Mouse (Mus musculus) Muller cell, postnatal 12 days (primary cell): ENCODE measurements around the gene Lamtor2.

Source experiments
- DNase-seq: peaks from one replicate; pipeline ENCODE4 v3.0.0-alpha.2; 2015; ENCODE audit errors: inconsistent ontology term

Lamtor2 gene

DNA sequence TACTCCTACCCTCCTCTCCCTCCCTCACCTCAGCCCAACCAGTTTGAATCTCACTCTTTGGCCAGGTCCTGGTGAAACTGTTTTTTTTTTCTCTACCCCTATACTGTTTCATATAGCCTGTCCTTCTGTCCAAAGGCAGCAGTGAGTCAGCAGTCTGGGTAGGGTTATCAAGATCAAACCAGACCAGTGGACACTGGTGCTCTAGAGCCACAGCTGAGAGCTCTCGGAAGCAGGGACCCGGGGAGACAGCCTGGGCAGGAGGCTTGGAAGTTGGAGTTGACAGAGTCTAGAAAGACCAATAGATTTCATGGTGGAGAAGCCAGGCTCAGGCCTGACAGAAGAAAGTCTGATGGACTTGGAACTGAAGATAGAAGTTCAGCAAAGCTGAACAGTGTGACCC, 15.7 kb upstream of the Lamtor2 start:
- no peak for DNase-seq

DNA sequence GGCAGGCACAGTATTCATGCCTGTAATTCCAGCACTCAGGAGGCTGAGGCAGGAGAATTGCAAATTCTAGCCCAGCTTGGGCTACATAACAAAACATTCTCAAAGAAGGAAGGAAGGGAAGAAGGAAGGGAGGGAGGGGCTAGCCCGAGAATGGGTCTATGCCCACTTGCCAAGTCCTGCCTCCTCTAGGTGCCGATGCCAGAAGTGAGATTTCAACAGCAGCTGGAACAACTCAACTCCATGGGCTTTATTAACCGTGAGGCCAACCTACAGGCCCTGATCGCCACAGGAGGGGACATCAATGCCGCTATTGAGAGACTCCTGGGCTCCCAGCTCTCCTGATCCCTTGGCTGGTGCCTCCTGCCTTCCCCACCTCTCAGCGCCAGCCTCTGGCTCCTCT, 15.0 kb upstream of the Lamtor2 start:
- no peak for DNase-seq

DNA sequence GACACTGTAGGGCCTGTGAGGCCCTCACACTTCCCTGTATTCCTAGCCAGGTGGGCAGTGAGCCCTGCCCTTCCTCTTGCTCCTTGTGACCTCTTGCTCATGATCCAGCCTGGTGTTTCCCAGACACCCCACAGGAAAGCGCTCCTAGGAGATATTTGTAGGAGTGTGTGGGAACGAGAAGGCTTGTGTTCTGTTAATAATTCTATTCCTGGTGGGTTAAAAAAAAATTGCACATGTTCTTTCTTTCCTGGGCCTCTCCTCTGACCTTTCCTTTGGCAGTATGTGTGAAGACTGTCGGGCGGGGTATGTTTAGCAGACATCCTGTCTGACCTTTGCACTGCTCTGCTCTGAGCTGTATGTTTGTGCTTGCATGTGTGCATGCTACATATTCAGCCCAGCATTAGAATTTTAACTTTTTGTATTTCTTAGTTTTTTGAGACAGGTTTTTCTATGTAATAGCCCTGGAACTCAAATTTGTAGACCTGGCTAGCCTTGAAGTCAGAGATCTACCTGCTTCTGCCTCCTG, 13.7 kb upstream of the Lamtor2 start:
- no peak for DNase-seq

DNA sequence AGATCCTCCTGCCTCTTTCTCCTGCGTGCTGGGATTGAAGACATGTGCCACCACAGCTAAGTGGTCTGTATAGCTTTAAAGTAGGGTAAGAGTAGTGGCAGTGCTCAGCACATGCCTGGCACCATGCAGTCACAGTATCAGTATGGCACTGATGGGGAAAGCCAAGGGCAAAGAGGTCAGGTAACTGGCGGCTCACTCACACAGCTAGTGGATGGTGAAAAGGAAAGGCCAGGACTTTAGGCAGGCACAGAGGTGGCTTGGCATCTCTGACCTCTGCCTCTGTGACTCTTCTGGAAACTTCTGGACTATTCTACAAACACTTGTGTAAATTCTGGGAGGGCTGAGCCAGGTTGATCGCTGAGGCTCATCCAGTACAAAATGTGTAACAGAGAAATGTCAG, 13.2 kb upstream of the Lamtor2 start:
- DNase-seq = no peak

DNA sequence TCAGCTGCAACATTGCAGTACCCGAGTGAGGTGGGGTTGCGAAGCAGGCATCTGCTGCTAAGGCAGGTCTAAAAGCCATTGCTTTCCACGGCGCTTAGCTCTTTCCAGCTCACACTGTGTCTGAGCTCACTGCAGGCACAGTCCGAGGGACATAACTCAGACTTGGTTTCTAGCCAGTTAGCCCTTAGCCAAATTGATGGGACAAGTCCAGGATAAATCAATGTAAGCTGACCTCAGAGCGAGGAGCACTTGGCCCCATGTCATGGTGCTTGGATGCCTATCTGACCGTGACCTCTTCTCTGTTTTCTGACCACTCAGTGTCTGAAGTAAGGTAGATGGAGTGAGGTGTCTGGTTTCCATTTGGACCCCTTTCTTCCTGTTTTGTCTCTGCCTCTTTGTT, 11.1 kb upstream of the Lamtor2 start:
- peak; percentile 54 for DNase-seq

DNA sequence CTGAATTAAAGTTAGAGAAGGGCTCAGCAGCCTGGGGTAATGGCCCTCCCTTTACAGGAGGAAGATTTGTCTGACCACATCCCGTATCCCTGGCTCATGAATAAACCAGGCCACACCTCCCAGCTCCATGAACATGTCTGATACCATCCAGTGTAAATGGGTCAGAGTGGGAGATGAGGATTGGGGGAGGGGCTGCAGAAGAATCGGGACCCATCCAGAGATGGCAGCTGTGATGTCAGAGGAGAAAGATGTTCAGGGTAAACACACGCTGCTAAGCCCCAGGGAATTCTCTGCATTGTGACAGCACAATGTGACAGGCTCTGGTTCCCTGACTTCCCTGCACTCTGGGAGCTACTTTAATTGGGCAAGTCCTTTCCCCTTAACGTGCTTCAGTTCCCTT, 10.6 kb upstream of the Lamtor2 start:
- DNase-seq = peak; percentile 61

DNA sequence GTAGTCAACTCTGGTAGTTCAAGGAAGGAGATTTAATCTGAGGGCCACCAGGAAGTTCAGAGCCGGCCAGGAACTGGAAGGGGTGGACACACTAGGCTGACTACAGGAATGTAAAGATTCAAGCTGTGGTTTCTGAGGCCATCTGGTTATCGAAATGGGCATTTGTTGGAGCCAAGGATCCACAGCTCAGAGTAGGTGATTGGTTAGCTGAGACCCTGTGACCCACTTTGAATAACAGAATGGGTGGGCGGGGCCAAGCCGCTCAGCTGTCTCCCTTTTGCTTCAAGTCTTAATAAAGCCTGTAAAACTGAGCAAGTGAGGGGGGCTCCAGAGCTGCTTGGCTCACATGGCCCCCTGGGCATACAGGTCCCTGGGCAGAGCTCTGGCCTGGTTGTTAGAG, 9.1 kb upstream of the Lamtor2 start:
- DNase-seq = peak; percentile 80

DNA sequence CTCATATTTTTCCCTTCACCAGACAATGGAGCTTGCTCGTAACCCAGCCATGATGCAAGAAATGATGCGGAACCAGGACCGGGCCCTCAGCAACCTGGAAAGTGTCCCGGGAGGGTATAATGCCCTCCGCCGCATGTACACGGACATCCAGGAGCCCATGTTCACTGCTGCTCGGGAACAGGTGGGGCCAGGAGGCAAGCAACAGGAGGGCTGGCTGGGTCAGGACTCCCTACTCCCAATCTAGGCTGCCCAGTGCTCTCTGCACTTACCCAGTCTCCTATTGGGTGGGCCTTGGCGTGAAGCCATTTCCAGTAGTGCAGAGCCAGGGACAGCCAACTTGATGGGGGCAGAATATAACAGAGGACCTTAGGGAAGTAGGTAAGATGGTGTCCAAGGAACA, 6.7 kb upstream of the Lamtor2 start:
- DNase-seq = no peak

DNA sequence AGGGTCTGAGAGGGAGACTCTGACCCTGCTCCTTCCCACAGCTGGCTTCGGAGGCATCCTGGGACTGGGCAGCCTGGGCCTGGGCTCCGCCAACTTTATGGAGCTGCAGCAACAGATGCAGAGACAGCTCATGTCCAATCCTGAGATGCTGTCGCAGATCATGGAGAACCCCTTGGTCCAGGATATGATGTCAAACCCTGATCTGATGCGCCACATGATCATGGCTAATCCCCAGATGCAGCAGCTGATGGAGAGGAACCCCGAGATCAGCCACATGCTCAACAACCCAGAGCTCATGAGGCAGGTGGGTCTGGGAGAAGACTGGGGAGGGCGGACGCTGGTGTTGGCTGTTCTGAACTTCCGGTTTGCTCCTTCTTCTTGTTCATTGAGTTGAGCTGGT, 3.7 kb upstream of the Lamtor2 start:
- no peak for DNase-seq

DNA sequence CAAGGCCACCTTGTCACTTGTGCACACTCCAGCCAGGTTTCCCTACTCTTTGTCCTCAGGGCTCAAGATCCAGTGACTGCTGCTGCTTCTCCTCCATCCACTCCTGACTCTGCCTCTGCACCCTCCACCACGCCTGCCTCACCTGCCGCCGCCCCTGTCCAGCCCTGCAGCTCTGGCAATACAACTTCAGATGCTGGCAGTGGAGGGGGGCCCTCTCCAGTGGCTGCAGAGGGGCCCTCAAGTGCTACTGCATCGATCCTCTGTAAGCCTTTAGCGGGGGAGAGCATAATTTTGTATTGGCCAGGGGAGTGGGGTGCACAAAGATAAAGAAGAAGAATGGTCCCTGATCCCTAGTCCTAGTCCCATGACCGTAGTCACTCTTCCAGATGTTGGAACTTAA, 2.9 kb upstream of the Lamtor2 start:
- DNase-seq = no peak

DNA sequence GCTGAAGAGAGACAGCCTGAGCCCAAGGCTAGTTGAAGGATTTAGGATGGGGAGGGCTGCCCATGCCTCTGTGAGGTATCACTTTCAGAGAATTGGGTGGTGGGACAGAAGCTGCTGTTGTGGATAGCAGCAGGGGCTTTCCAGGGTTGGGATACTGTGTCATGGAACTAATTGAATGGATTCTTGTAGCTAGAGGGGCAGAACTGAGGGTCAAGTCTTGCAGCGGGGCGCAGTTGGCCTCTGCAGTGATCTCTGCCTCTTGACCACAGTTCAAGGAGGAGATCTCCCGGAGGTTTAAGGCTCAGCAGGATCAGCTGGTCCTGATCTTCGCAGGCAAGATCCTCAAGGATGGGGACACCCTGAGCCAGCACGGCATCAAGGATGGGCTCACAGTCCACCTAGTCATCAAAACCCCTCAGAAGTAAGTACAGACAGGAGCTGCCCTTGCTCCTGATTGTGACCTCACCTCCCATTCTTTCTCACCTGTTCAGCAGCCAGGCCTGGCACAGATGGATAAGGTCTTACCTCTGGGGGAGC, 2.3 kb upstream of the Lamtor2 start:
- no peak for DNase-seq

DNA sequence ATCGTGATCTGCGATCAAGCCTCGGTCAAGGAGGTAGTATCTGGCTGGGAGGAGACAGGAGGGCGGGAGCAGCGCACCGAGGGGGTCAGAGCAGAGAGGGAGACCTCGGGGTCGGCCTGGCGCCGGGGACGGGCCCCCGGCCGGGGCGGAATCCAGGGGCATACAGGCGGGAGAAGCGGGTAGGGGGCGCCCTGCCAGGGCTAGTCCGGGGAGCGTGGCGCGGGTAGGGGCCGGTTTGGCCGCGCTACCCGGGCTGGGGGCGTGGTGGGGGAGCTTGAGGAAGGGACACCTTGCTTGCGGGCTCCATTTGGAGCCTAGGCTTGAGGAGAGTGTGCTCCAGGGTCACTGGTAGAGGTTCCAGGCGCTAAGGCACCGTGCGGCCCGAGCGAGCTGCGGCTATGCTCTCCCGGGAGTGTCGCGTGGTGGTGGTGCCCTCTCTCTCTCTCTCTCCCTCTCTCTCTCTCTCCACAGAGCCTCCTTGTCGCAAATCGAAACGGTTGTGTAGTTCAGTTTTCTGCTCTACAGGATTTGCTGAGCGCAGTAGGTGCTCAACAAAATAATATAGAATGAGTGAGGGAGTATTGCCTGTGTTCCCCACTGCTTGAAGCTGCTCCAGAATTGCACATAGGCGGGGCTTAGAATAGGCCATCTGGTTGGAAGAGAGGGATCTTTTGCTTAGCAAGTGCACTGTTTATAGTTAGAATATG, 1.2 kb upstream of the Lamtor2 start:
- DNase-seq = peak; percentile 62

DNA sequence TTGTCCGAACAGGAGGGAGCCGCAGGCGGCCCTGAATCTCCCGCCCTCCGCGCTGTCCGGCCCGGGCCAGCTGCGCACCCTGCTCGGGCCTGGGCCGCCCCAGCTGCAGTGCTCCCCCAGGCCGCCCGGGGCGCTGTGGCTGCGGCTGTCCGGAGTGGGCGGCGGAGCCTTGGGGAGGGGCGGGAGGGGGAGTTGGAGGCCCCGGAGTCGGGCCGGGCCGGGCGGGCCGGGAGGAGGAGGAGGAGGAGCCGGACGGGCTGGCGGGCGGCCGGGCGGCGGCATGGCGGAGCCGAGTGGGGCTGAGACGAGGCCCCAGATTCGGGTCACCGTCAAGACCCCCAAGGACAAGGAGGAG, 628 bp upstream of the Lamtor2 start, which contains the start of gene Ubqln4:
Gene Ubqln4 (plus strand): TSS at position 234 of the 355 bp plus-strand sequence.
- DNase-seq = peak; percentile 97

DNA sequence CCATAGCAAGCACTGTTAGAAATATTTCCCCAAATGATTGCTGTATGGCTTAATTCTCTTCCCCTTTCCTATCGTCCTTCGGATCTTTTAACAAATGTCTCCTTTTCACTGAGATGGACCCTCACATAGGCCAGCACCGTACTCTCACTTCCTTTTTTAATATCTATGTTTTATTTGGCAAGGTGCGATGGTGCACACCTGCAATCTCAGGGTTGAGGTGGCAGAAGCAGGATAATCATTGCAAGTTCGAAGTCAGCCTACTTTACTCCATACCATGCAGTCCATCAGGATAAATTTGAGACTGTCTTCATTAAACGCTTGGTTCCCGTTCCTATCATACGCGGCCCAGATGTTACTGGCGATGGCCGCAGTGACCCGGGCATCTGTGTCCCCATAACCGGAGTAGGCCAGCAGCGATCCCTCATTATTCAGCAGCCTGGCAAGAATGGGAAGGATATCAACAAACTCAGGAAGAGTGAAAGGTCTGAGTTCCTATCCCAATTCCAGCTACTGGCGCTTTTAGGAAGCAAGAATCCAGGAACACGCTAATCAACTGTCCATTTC, 710 bp downstream of the Lamtor2 start:
- no peak for DNase-seq

DNA sequence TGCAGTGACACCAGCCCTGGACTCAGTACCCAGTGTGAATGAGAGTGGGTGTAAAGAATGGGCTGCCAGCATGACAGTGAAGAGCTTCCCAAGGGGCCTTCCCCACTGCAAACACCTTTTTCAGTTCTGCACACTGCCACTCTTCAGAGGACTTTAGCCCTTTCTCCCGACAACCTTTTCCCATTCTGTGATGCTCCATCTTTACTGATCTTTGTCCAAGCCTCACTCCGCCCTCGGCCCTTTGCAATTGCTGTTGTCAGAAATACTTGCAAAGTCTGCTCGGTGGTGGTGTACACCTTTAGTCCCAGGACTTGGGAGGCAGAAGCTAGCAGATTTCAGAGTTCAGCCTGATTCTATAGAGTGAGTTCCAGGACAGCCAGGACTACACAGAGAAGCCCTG, 1.3 kb downstream of the Lamtor2 start:
- DNase-seq = no peak

DNA sequence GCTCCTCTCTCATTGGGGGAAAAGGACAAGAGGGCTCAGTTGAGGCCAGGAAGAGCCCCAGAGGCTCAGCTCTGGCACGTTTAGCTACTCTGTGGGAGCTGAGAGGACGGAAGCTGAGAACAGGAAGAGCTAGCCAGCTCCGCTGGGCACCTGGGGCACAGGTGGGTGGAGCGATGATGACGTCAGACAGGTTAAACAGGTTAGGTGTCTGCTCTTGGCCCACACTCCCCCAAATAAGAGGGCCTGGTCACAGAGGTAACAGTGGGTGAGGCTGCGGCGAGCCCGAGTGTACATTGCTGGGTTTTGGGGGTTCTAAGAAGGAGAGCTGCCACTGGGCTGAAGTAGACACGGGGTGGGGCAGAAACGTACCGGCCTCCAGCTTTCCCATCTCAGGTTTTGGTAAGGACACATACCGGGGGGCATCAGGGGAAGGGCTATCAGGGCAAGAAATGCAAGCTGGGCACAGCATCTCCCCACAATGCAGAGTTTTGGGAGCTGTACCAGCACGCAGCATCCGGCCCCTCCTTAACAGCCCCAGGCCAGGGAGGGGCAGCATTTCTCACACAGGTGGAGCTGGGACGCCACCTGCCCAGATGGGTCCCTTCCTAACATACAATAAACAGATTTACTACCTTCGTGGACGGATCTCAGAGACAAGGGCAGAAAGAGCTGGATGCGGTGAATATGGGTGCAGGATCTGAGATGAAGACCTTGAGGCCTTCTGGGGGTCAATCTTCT, 4.5 kb downstream of the Lamtor2 start, which contains the start of gene Rab25:
Gene Rab25 (minus strand): TSS at position 121 of the 738 bp plus-strand sequence.
- DNase-seq = no peak

DNA sequence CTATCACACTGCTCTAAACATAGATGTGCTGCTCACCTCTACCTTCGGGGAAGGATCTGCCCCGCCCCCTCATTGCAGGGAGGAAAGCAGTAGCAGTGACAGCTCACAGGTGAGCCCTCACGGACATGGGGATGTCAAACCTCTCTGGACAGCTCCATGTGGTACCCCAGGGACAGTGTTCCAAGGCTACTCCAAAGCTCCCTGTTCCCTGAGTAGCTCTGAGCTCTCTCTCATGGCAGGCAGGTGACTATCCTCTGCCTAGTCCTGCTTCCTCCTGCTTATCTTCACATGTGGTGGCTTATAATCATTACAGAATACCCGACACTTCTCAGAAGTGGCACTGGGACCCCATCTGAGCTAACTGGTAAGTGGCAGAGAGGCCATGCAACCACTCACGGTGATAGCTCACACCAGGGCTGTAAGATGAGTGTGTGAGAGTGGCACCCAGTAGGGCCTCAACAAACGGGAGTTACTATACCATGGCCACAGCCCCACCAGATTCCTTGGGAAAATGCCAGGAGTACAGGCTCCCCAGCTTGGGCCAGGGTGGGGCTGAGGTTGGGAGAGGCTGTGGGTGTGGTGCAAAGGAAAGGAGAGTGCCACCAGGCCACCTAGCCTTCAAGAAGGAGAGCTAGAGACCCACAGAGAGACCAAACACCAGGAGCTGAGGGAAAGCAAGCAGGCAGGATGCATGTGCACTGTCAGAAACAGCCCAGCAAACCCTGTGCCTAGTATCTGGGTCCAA, 6.0 kb downstream of the Lamtor2 start:
- no peak for DNase-seq

DNA sequence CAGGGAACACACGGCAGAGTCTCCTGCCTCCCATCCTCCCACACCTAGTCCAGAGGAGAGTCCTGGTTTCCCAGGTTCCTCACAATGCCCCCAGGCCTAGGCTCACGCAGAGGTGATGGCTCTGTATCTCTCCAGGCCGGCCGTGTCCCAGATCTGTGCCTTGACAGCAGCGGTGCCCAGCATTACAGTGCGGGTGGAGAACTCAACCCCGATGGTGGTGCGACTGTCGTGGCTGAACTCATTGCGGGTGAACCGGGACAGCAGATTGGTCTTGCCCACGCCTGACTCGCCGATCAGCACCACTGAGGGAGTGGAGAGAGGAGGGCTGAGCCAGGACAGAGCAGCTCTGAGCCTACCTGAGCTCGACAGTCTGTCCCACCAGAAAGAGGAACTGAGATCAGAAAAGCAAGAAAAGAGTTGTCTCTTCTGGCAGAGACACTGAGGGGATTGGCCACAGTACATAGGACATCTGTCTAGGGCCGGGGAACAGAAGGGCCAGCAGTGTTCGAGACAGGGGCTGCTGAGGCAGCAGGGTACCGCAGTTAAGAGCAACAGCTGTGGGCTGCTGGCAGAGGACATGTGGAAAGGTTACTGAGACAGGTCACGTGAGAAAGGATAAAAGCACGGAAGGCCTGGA, 7.8 kb downstream of the Lamtor2 start:
- DNase-seq = no peak

DNA sequence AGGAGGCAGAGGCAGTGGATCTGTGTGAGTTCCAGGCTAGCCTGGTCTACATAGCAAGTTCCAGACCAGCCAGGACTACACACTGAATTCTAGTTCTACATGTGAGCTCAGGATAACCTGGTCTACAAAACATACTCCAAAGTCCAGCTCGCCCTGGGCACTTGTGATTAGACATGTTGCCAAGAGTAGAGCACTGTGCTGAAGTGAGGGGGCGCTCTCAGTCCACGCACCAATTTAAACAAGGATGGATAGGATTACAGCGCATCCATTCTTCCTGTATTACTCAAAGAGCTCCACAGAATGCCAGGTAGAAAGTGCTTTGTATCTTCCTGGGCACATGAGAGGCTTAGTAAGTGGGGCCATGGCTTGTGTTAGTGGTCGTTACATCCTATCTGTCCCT, 8.4 kb downstream of the Lamtor2 start:
- DNase-seq = no peak

DNA sequence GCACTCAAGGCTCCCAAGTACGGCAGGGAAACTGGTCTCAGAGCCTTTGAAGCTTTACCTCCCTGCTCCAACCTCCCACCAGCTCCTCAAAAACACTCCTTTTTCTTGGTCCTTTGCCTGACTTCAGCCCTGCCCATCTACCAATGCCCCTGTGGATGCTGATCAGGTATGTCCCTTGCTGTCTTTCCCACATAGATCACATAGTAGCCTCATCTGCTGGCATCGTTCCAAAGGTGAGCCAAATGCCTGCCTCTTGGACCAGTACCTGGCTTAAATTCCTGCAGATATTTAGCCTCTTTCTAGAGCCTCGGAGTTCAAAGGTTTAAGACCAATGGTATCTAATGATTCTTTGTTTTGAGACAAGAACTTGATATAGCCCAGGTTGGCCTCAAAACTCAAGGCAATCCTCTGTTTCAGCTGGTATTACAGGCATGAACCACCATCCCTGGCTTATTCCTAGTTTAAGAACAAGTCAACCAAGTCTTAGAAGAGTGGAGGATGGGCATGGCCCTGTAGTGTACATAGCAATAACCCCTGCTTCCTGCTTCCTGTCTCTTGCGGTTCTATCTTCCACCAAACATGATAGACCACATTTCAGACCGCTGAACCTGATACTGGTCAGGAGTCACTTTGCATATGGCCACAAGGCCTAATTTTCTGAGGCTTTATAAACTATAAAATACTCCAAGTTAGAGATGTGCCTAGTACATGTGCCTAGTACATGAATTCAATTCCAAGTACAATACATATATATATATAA, 9.0 kb downstream of the Lamtor2 start:
- no peak for DNase-seq

DNA sequence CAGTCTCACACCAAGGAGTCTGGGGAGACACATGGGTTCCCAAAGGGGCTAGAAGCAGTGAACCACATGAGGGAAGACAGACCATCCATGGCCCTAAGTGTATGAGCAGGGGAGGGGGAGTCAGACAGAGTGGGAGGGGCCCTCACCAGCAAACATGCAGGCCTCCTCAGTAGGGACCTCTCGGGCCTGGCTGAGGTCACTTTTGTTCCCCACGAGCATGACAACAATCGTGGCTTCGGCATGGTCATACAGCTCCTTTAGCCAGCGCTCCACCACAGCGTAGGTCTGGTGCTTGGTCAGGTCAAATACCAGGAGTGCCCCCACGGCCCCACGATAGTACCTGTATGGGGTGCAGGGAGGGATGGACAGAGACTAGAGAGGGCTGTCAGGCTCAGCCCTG, 9.7 kb downstream of the Lamtor2 start:
- DNase-seq = no peak
